13 mouse cellular contexts compared by ENCODE assay signal in genomic region chr5:103736553-103737207, GRCm38 (mm10). TPM values are rescaled to one million over a fixed set of nuclear protein-coding genes. Genes with fewer than 3 reads are reported as not detected.
DNase-seq lines count a peak whose midpoint lies in the region; ATAC-seq and TF ChIP-seq lines count a peak whose summit lies in the region.
"Had no signal": no experiment of that assay in that cellular context is flagged by ENCODE, and none has a peak within 500 bp of the region (broad histone marks: within the 10 kb centered on the region; RNA-seq: fewer than 3 reads in every experiment).

No protein-coding gene starts in this region.

- H3K9me3 ChIP-seq in lung, postnatal 0 days (ENCODE audit: low read length) = no peaks in the 10 kb centered on the region
- no peaks in the 10 kb centered on the region for H3K9me3 ChIP-seq in liver, embryonic 16.5 days (replicated peaks; ENCODE audit: control insufficient read depth, low read length)
- H3K9me3 ChIP-seq: embryonic facial prominence, embryonic 15.5 days; midbrain, embryonic 12.5 days had no signal

- 51% methylated on average over 6 of the region's 6 CpGs for WGBS in lung, postnatal 0 days
- WGBS in lung, adult 2 months = 49% methylated on average over 6 of the region's 6 CpGs
- WGBS in liver, embryonic 16.5 days (ENCODE audit: insufficient replicate concordance) = 25% methylated on average over 6 of the region's 6 CpGs

- no peak overlapping the region for H3K4me3 ChIP-seq in lung, postnatal 0 days (ENCODE audit: low read depth, low read length)
- H3K4me3 ChIP-seq in lung, adult 2 months (replicated peaks; ENCODE audit: extremely low read depth, low read depth, low read length) = no peak overlapping the region
- H3K4me3 ChIP-seq in liver, embryonic 16.5 days (ENCODE audit: low read depth, low read length) = peak overlapping the region; percentile 32
- H3K4me3 ChIP-seq: embryonic facial prominence, embryonic 15.5 days; midbrain, embryonic 12.5 days had no signal

- TF ChIP-seq POLR2A in lung, adult 2 months (IDR thresholded peaks at IDR 0.05; ENCODE audit: borderline replicate concordance, extremely low read depth, low read depth, low read length) = no peak

- ATAC-seq in lung, postnatal 0 days = no peak
- no peak for ATAC-seq in liver, embryonic 16.5 days (ENCODE audit: low read depth)
- ATAC-seq: forebrain, embryonic 14.5 days had no signal

- no peaks in the 10 kb centered on the region for H3K27me3 ChIP-seq in lung, postnatal 0 days (replicated peaks; ENCODE audit: insufficient read depth, low read length)
- H3K27me3 ChIP-seq in liver, embryonic 16.5 days (ENCODE audit: control insufficient read depth, insufficient read depth, low read depth, low read length) = no peaks in the 10 kb centered on the region
- H3K27me3 ChIP-seq: embryonic facial prominence, embryonic 15.5 days had no signal

- peak overlapping the region; percentile 49 for H3K27ac ChIP-seq in lung, postnatal 0 days (ENCODE audit: low read length)
- H3K27ac ChIP-seq in liver, embryonic 16.5 days (ENCODE audit: low read length) = peak overlapping the region; percentile 97
- H3K27ac ChIP-seq: embryonic facial prominence, embryonic 15.5 days; macrophage; midbrain, embryonic 12.5 days had no signal

- no peaks in the 10 kb centered on the region for H3K4me1 ChIP-seq in lung, postnatal 0 days (ENCODE audit: insufficient read depth, low read depth, low read length)
- H3K4me1 ChIP-seq in lung, adult 2 months (ENCODE audit: control insufficient read depth, insufficient read depth, low read length) = peaks cover 5% of the 10 kb centered on the region
- peaks cover 60% of the 10 kb centered on the region for H3K4me1 ChIP-seq in liver, embryonic 16.5 days (ENCODE audit: control insufficient read depth, low read depth, low read length)
- H3K4me1 ChIP-seq: midbrain, embryonic 12.5 days had no signal

- no peak for DNase-seq in lung, postnatal 0 days (ENCODE audit: low spot score)
- no peak for DNase-seq in lung, adult 2 months
- DNase-seq in adipocyte (ENCODE audit: low spot score) = peak; percentile 27
- no peak for DNase-seq in B cell, adult 2 months
- no peak for DNase-seq in frontal cortex, postnatal 10 days (ENCODE audit: low spot score in 2 of 2)
- DNase-seq in layer of hippocampus, postnatal 36 days = no peak
- DNase-seq: cerebellum, adult 9-11 months; heart, postnatal 4 days had no signal

- H3K4me2 ChIP-seq in lung, postnatal 0 days (replicated peaks; ENCODE audit: low read depth, low read length) = no peak overlapping the region
- peak overlapping the region; percentile 72 for H3K4me2 ChIP-seq in liver, embryonic 16.5 days (ENCODE audit: low read depth, low read length)
- H3K4me2 ChIP-seq: embryonic facial prominence, embryonic 15.5 days; midbrain, embryonic 12.5 days had no signal

- no peak overlapping the region for H3K9ac ChIP-seq in lung, postnatal 0 days (replicated peaks; ENCODE audit: low read depth)
- H3K9ac ChIP-seq in liver, embryonic 16.5 days (ENCODE audit: low read depth, low read length) = peak overlapping the region; percentile 66
- H3K9ac ChIP-seq: embryonic facial prominence, embryonic 15.5 days; midbrain, embryonic 12.5 days had no signal

- H3K36me3 ChIP-seq in lung, postnatal 0 days (ENCODE audit: insufficient read depth, low read length) = no peaks in the 10 kb centered on the region
- no peaks in the 10 kb centered on the region for H3K36me3 ChIP-seq in liver, embryonic 16.5 days (ENCODE audit: control insufficient read depth, insufficient read depth)
- H3K36me3 ChIP-seq: embryonic facial prominence, embryonic 15.5 days; midbrain, embryonic 12.5 days had no signal

- no peak for TF ChIP-seq CTCF in lung, postnatal 0 days (IDR thresholded peaks at IDR 0.05)
- no peak for TF ChIP-seq CTCF in lung, adult 2 months (IDR thresholded peaks at IDR 0.05; ENCODE audit: insufficient read depth, low read length)

- TF ChIP-seq EP300 in lung, postnatal 0 days (IDR thresholded peaks at IDR 0.05) = no peak

RNA-seq across cellular contexts. Expression of gene Aff1, which starts 44.5 kb away (rescaled TPM):
- 9.4 and 10.0 TPM in 2 replicates for polyA plus RNA-seq in lung, postnatal 0 days (2015; fragmentation: Nextera tagmentation; extraction: Ambion mirVana)
- polyA plus RNA-seq in lung, adult 2 months (2012; rRNA removed) = 15.3 and 19.2 TPM in 2 replicates
- polyA plus RNA-seq in liver, embryonic 16.5 days (2015; fragmentation: Nextera tagmentation; extraction: Ambion mirVana) = 13.5 and 17.7 TPM in 2 replicates
- total RNA-seq in layer of hippocampus, postnatal 36 days (2021) = 10 to 100 TPM; 14.9 to 18.2 TPM
